Mouse (Mus musculus): ENCODE data around the gene Apol9a. TPM values are rescaled to one million over a fixed set of nuclear protein-coding genes. Genes with fewer than 3 reads are reported as not detected.
A peak's percentile ranks its signal among the peaks of the same experiment; 100 is the strongest.

Apol9a gene
- total RNA-seq, 1 experiment from 2014 or later, result not detected

DNA sequence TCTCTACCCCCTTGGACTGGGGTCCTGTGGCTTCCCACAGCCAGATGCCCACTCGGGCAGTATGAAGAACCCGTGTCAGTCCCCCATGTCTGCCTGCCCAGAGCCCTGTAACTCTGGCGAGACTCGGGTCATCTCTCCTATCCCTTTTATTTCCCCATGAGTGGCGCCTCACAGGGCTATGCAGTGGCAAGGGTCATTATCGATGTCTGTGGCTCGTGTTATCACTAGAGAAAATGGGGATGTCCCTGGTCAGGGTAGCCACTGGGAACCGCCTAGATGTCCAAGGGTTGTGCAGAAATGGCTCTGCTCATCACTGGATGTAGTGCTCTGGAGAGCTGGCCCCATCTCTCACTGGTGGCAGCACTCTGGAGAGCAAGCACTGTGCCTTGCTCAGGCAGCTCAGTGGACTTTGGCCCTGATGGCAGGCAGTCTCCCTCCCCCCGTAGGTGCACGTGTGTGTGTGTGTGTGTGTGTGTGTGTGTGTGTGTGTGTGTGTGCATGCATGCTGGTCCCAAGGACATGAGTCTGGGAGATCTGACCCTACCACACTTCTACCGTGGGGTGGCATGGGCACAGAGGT, 28.6 kb downstream of the Apol9a start:
- no peak for ATAC-seq (replicated peaks; ENCODE audit: insufficient number of reproducible peaks, low FRiP score, low TSS enrichment, poor library complexity, severe bottlenecking)

DNA sequence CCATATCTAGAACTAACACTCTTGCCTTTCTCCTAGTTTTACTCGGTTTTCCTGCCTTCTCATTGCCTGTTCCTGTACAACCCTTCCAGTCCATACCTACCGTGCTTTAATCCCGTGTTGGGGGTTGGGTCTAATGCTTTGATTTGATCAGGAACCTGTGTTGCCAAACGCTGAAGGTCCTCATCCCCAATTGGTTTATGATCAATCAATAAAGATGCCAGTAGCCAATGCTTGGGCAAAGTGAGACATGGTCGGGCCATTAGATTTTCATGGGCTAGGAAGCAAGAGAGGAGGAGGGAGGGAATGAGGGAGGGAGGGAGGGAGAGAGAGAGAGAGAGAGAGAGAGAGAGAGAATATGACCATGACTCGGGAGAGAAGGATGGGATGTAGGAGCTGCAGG, 29.5 kb downstream of the Apol9a start:
- ATAC-seq (replicated peaks; ENCODE audit: insufficient number of reproducible peaks, low FRiP score, low TSS enrichment, poor library complexity, severe bottlenecking), result no peak

DNA sequence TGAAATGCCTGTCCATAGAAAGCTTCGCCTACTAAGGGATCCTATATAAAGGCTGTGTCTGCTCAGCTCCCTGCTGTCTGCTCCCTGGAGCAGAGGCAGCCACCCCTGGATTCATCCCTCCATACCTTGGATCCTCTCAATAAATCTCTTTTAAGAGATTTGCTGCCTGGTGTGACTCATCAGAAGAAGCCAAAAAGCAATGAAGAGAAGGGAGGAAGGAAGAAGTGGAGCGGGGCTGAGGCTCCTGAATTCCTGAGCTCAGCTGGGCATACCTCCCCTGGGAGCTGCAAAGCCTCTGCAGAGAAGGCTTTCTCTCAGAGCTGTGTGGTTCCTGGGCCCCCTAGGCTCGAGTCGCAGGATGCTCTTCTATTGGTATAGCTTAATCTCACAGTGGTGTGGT, 31.0 kb downstream of the Apol9a start:
- ATAC-seq (replicated peaks; ENCODE audit: insufficient number of reproducible peaks, low FRiP score, low TSS enrichment, poor library complexity, severe bottlenecking), result no peak

DNA sequence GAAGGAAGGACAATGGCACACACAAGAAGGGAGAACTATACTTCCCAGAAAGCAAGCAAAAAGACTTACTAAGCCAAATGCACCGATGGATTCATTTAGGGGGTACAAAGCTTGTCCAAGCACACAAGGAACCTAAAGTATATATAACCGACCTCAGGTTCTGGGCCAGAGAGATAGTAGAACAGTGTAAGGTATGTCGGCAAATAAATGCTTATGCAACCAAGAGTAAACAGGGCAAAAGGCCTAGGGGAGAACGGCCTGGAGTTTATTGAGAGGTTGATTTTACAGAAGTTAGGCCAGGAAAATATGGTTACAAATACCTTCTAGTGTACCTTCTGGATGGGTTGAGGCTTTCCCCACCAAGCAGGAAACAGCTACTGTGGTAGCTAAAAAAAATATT, 33.5 kb downstream of the Apol9a start:
- ATAC-seq (replicated peaks; ENCODE audit: insufficient number of reproducible peaks, low FRiP score, low TSS enrichment, poor library complexity, severe bottlenecking), result no peak

DNA sequence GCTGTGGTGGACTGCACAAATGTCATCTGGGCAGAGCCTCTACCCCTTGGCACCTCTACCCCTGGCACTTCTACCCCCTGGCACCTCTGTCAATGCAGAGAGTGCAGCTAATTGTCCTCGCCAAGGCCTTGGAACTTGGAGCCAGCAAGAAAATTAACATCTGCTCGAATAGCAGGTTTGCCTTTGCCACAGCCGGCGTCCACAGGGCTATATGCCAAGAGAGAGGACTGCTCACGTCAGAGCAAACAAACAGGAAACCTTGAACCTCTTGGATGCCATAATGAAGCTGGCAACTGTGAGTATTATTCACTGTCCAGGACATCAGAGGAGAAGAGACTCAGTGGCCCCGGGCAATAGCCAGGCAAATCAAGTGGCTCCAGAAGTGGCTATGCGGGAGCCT, 34.0 kb downstream of the Apol9a start:
- no peak for ATAC-seq (replicated peaks; ENCODE audit: insufficient number of reproducible peaks, low FRiP score, low TSS enrichment, poor library complexity, severe bottlenecking)

DNA sequence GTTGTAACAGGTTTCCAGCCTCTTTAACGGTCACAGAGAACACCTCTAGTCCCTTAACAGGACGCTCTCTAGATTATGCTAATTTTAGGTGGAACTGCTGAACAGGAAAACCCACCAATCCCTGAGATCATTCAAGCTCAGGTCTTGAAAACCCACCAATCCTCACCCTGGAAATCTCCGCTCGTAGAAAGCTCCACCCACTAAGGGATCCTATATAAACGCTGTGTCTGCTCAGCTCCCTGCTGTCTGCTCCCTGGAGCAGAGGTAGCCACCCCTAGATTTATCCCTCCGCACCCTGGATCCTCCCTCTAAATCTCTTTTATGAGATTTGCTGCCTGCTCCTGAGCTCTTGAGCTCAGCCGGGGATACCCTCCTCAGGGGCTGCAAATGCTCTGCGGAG, 40.3 kb downstream of the Apol9a start:
- ATAC-seq (replicated peaks; ENCODE audit: insufficient number of reproducible peaks, low FRiP score, low TSS enrichment, poor library complexity, severe bottlenecking), result no peak

DNA sequence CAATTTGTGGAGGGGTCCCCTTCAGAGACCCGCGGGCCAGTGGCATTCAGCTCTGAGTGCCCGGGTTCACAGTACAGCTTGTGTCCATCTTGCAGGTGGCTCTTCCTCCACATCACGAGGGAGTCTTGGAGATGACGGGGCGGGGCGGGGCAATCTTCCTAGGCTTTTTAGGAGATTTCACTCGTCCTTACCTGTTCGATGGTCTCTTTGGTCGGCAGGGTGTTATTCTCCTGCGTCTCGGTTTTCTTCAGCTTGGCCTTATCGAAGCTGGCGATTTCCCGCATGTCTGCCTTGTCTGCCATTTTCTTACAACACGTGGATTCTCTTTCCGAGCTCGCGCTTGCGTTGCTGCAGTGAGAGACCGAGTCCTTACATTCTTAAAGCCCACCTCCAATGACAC, 41.0 kb downstream of the Apol9a start:
- no peak for ATAC-seq (replicated peaks; ENCODE audit: insufficient number of reproducible peaks, low FRiP score, low TSS enrichment, poor library complexity, severe bottlenecking)

DNA sequence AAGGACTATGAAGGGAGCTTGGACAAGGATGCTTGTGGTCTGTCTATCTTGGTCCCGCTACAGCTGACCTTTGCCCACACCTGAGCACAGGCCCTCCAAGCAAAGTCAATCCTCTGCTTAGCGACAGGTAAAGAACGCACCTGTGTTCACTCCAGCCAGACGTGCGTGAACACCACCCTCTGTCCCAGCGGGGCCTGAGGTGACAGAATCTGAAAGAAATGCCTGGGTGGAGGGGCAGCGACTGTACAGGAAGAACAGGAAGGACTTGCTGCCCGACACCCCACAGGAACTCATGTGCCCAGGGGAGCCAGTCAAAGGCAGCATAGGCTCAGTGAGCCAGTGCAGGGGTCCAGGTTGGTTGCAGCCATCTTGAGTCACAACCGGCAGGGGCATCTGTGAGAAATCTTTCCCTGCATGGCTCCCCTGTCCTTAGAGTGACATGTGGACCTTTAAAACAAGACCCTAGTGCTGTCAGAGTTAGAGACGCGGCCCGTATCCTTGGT, 42.1 kb downstream of the Apol9a start:
- ATAC-seq (replicated peaks; ENCODE audit: insufficient number of reproducible peaks, low FRiP score, low TSS enrichment, poor library complexity, severe bottlenecking), result no peak

DNA sequence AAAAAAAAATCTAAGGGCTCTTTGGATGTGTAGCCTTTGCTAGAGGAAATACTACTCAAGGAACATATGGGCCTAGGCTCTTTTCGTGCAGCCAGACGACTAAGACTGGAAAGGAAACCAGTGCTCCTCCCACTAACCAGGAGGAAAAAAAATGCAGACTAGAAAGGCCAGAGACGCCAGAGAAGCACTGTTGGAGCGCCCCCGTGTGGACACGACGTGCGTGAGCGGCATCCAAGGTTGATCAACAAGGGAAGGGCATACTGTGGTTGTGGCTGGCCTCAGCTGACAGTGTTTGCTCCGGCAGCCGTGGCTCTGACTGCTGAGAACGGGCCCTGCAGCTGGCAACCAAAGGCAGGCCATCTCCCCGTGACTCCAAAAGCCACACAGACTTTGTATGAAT, 42.8 kb downstream of the Apol9a start:
- peak; percentile 88 for ATAC-seq (replicated peaks; ENCODE audit: insufficient number of reproducible peaks, low FRiP score, low TSS enrichment, poor library complexity, severe bottlenecking)

DNA sequence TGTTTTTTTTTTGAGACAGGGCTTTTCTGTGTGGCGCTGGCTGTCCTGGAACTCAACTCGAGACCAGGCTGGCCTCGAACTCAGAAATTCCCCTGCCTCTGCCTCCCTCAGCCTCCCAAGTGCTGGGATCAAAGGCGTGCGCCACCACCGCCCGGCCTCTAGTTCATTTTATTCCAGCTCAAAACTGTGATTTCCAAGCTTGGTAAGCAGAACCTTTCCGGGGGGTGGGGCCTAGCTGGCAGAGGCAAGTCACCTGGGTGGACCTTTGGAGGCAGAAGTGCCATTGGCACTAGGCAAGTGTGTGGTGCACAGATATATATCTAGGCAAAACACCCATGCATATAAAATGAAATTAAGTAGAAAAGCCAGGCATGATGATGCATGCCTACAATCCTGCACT, 43.4 kb downstream of the Apol9a start:
- no peak for ATAC-seq (replicated peaks; ENCODE audit: insufficient number of reproducible peaks, low FRiP score, low TSS enrichment, poor library complexity, severe bottlenecking)

DNA sequence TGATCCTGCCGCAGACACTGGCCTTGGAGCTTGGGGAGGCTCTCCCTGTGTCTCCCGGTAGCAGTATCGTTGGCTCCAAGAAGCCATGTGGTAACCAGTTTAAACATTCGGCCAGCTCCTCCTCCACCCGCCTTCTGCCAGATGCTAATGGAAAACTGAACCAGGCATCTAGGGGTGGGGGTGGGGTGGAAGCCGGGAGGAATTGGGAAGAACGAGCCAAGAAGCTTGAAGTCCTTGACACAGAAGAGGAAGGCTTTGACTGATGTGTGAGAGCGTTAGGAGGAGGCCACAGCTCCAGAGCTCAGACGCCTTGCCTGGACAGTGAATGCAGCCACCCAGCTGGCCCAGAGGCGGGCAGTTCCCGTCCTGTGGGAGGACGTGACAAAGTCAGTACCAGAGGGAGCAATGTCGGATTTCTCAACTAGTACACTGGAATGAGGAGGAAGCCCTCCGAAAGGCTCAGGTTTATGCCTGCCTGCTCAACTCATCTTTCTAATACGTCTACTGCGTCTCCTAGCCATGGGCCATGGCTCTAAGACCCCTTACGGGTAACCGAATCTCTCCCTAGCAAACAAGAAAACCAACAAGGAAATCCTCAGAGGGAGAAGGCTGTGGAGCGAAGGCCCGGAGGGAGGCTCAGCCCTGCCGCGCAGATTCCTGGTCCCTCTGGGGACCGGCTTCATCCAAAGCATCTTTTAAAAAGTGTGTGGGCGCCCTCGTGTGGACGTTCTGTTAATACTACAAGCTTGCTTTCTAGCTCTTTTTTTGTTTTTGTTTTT, 44.0 kb downstream of the Apol9a start:
- ATAC-seq (replicated peaks; ENCODE audit: insufficient number of reproducible peaks, low FRiP score, low TSS enrichment, poor library complexity, severe bottlenecking), result no peak

DNA sequence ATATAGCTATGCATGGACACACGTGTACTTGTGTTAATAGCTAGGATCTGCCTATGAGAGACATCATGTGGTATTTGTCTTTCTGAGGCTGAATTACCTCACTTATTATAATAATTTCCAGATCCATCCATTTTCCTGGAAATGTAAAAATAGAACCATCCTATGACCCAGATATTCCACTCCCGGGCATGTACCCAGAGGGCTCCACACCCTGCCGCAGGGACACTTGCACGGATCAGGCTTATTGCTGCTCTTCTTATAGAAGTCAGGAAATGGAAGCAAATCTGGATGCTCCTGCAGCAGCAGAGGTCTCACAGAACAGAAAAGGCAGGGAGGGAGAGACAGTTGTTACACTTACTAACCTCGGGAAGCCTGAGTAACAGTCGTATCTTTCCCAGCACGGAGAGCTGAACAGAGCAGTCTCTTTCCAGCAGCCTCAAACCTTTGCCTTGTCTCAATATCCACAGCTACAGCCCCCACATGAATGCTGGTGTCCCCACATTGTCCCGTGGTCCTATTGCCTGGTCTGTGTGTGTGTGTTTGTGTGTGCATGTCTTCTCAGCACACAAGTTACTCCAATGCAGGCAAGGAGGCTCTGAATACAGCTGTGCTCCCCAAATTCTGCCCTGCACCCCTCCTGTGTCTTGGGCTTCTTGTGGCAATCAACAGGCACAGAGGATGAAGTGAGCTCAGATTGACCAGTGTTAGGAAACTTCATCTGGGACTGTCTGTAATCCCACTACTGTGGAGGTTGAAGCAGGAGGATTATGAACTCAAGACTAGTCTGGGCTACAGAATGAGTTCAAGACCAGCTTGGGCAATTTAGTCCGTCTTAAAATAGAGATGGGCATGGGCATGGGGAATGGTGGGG, 45.0 kb downstream of the Apol9a start:
- ATAC-seq (replicated peaks; ENCODE audit: insufficient number of reproducible peaks, low FRiP score, low TSS enrichment, poor library complexity, severe bottlenecking), result no peak

DNA sequence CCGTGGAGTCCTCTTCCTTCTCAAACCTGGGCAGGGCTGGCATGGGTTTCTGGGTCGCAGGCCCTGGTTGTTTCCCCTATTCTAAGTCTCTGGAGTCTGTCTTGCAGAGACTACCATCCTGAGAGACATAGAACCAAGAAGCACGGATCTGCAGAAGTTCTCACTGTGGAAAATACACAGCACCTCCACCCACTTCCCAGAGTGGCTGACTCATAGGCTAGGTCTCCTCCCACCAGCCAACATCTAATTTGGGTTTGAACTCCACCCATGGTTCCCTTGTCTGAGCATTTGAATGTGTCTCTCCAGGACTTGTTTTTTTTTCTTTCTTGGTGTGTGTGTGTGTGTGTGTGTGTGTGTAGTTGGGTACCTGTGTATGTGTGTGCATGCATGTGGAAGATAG, 46.9 kb downstream of the Apol9a start:
- peak; percentile 51 for ATAC-seq (replicated peaks; ENCODE audit: insufficient number of reproducible peaks, low FRiP score, low TSS enrichment, poor library complexity, severe bottlenecking)

DNA sequence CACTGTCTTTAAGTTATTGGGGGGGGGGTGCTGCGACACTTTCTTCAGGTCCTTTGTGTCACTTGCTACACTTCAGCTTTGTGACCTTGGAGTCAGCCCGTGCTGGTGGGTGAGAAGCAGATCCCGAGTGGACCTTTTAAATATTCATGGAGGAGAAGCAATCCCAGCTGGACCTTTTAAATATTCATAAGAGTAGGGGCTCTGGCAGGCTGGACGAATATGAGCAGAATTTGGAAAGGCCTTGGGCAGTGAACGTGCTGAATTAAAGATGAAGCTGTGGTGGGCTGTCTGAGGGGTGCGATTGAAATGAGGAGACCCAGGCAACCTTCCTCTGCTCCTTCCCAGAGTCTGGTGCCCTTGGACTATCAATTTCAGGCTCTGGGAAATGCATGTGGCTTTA, 47.4 kb downstream of the Apol9a start:
- ATAC-seq (replicated peaks; ENCODE audit: insufficient number of reproducible peaks, low FRiP score, low TSS enrichment, poor library complexity, severe bottlenecking), result no peak

DNA sequence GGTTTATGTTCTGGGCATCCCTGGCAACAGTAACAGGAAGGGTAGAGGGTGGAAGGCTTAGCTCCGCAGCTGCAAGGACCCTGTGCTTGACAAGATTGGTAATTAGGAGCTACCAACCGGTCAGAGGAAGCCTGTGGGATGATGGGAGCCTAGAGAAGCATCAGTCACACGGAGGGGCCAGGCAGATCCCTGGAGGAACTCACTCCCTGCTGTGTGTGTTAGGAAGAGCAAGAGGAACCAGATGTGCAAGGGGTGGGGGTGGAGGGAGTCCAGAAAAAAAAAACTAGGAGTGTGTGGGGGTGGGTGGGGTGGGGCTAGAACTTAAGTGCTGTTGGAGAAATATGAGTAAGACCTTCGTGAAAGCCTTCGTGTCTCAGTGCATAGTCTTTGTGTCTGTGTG, 48.0 kb downstream of the Apol9a start:
- ATAC-seq (replicated peaks; ENCODE audit: insufficient number of reproducible peaks, low FRiP score, low TSS enrichment, poor library complexity, severe bottlenecking), result no peak

DNA sequence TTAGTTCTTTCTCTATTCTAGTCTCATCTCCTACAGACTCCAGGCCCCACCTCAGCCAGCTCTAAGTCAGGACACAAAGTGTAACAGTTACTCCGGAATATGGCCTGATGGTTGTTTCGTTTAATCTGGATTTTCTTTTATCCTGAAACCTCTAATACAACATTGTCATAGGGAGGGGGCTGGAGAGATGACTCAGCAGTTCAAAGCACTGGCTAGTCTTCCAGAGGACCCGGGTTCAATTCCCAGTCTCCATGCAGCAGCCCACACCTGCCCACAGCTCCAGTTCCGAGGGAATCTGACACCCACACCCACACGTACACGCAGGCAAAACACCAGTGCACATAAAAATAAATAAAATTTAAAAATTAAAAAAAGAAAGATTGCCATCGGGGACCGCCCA, 51.0 kb downstream of the Apol9a start:
- no peak for ATAC-seq (replicated peaks; ENCODE audit: insufficient number of reproducible peaks, low FRiP score, low TSS enrichment, poor library complexity, severe bottlenecking)

DNA sequence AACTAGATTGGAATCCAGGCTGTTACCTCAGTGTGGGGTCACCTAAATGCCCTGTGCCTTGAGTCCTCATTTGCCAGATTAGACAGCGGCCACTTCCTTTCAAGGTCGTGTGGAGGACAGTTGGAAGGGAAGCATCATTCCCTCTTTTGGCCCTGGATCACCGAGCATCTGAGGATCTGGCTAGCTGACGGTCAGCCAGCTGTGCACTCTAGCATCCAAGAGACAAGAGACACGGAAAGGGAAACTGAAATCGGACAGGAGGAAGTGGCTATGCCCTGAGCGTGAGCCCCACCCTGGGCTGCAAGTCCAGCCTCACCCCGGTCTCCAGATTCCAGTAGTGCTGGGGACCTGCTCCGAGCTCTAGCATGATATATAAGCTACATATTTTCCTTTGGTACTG, 51.4 kb downstream of the Apol9a start:
- ATAC-seq (replicated peaks; ENCODE audit: insufficient number of reproducible peaks, low FRiP score, low TSS enrichment, poor library complexity, severe bottlenecking), result peak; percentile 56; the same call in 1 of the 2 replicates

DNA sequence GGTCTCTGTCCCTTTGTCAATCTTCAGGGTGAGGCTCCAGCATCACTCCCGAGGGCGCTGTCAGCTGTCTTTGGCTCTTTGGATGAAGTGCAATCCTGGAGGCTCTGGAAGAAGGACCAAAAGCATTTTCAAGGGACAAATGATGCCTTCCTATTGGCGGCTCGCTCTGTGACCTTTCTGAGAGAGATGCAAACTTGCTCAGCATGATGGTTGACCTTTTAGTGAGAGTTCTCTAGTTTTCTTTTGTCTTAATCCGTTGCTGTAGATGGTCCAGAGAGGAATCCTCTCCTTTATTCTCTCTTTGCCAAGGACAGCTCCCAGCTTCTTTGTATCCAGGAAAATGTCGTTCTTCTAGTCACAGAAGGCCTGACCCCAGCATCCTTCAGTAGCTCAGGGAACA, 51.9 kb downstream of the Apol9a start:
- no peak for ATAC-seq (replicated peaks; ENCODE audit: insufficient number of reproducible peaks, low FRiP score, low TSS enrichment, poor library complexity, severe bottlenecking)

DNA sequence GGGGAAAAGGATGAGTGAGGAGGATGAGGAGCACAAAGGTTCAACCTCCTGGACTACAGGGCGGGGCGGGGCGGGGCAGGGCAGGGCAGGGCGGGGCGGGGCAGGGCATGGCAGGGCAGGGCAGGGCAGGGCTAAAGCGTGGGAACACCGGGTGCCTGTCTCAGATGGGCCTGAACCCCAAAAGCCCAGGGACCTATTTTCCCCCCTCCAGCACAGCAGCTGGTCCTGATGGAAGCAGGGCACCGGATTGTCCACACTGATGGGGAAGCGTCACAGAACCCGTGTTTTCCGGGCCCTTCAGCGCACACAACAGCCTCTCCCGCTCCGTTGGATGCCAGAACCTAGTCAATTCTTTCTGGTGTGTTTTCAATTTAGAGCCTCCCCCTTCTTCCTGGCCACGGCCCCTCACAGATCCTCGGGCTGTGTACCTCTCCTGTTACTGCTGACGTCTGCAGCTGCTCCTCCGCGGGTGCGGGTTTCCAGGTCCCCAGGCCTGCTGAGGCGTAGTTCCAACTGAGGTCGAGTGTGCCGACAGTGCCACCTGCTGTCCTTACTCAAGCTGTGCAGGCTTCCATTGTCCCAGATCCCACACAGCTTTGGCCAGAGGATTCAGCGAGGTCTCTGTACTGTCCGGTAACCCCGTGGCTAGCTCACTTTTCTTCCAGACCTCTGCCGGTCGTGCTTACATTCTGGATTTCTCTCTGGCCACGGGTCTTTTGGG, 52.5 kb downstream of the Apol9a start:
- peak; percentile 87 for ATAC-seq (replicated peaks; ENCODE audit: insufficient number of reproducible peaks, low FRiP score, low TSS enrichment, poor library complexity, severe bottlenecking)

Data from monocyte, adult 5-6 weeks (primary cell).